Mouse (Mus musculus) stomach, embryonic 16.5 days (tissue): ENCODE measurements at regions not wholly inside any gene's neighbourhood (a gene's known extent, or its start where the extent isn't known, plus 50 kb on each side); places are given as distances from the start of the nearest gene placed in this dataset.

Experiments used
- ATAC-seq: fragments of 200-750 bp; cut with Nextera tagmentation; 2 replicates; pipeline ENCODE4 v1.8.0; 2017; ENCODE audit warnings: moderate number of reproducible peaks, moderate TSS enrichment; ENCODE audit not compliant: insufficient read depth, low FRiP score
- H3K27ac ChIP-seq: fragments of 300-500 bp; sonication (generic); 2 replicates; pipeline ENCODE4 v1.5.1; 2014; ENCODE audit warnings: low read length
- H3K27me3 ChIP-seq: fragments of 300-500 bp; sonication (generic); 2 replicates; pipeline ENCODE4 v1.6.1; 2014; ENCODE audit warnings: low read length, control low read depth, mixed read lengths; ENCODE audit not compliant: control insufficient read depth, insufficient read depth
- H3K36me3 ChIP-seq: fragments of 300-500 bp; sonication (generic); 2 replicates; pipeline ENCODE4 v1.6.1; 2014; ENCODE audit warnings: low read length; ENCODE audit not compliant: control insufficient read depth, insufficient read depth
- H3K4me1 ChIP-seq: fragments of 300-500 bp; sonication (generic); 2 replicates; pipeline ENCODE4 v1.6.1; 2014; ENCODE audit warnings: low read length, control low read depth, mixed read lengths; ENCODE audit not compliant: control insufficient read depth, insufficient read depth
- H3K4me2 ChIP-seq: fragments of 300-500 bp; sonication (generic); 2 replicates; pipeline ENCODE4 v1.6.1; 2014; ENCODE audit warnings: low read depth, low read length, mixed read lengths
- H3K4me3 ChIP-seq: fragments of 300-500 bp; sonication (generic); replicated peaks from 2 replicates; pipeline ENCODE4 v1.5.1; 2014; ENCODE audit warnings: mild to moderate bottlenecking, low read length
- H3K9ac ChIP-seq: fragments of 300-500 bp; sonication (generic); 2 replicates; pipeline ENCODE4 v1.6.1; 2014; ENCODE audit warnings: low read length
- H3K9me3 ChIP-seq: fragments of 300-500 bp; sonication (generic); replicated peaks from 2 replicates; pipeline ENCODE4 v1.6.1; 2016; ENCODE audit warnings: low read length, control low read depth; ENCODE audit not compliant: control insufficient read depth
- WGBS: fragments of 180-500 bp; shearing (Covaris S2); extraction: QIAGEN DNeasy Blood & Tissue Kit; methylation state at CpG from one replicate; pipeline ENCODE4 v1.1.7; 2014; 5-methylcytosine and 5-hydroxymethylcytosine counted together

- no peak overlapping the region for H3K4me3 ChIP-seq
- no peaks in the 10 kb centered on the region for H3K4me1 ChIP-seq
- peak; percentile 56; the same call in 1 of the 2 replicates for ATAC-seq
- no peaks in the 10 kb centered on the region for H3K27me3 ChIP-seq
- no peak overlapping the region for H3K27ac ChIP-seq
- H3K36me3 ChIP-seq: no peaks in the 10 kb centered on the region
- H3K9me3 ChIP-seq: no peaks in the 10 kb centered on the region
- H3K9ac ChIP-seq: no peak overlapping the region
- H3K4me2 ChIP-seq: no peak overlapping the region
Observed at GRCm38 (mm10) chr10:35654548-35655180, 57.0 kb downstream of the Amd2 start.

GRCm38 (mm10) chr10:35649930-35650329 is 61.8 kb downstream of the Amd2 start:
- ATAC-seq: no peak
- no peak overlapping the region for H3K4me2 ChIP-seq
- H3K27ac ChIP-seq: no peak overlapping the region
- H3K9me3 ChIP-seq: no peaks in the 10 kb centered on the region
- no peaks in the 10 kb centered on the region for H3K36me3 ChIP-seq
- H3K4me3 ChIP-seq: no peak overlapping the region
- H3K4me1 ChIP-seq: no peaks in the 10 kb centered on the region
- WGBS: 47% methylated on average over 2 of the region's 2 CpGs
- no peaks in the 10 kb centered on the region for H3K27me3 ChIP-seq
- H3K9ac ChIP-seq: no peak overlapping the region

GRCm38 (mm10) chr10:35620853-35621252 is 90.8 kb downstream of the Amd2 start:
- no peaks in the 10 kb centered on the region for H3K4me1 ChIP-seq
- no peak for ATAC-seq
- H3K9ac ChIP-seq: no peak overlapping the region
- WGBS: 93% methylated on average over 1 of the region's 1 CpGs
- no peaks in the 10 kb centered on the region for H3K9me3 ChIP-seq
- H3K4me2 ChIP-seq: no peak overlapping the region
- no peak overlapping the region for H3K4me3 ChIP-seq
- no peaks in the 10 kb centered on the region for H3K36me3 ChIP-seq
- H3K27me3 ChIP-seq: no peaks in the 10 kb centered on the region
- H3K27ac ChIP-seq: no peak overlapping the region

GRCm38 (mm10) chr10:35586251-35586650 is 125.4 kb downstream of the Amd2 start:
- Histone ChIP-seq H3K4me2 (no peak overlapping the region), H3K4me3 (no peak overlapping the region), H3K27me3 (no peaks in the 10 kb centered on the region), H3K4me1 (no peaks in the 10 kb centered on the region), H3K9ac (no peak overlapping the region), H3K36me3 (no peaks in the 10 kb centered on the region), H3K9me3 (no peaks in the 10 kb centered on the region), H3K27ac (no peak overlapping the region)
- no peak for ATAC-seq
- 77% methylated on average over 1 of the region's 1 CpGs for WGBS
